Mouse (Mus musculus) spleen, adult 2 months (tissue): ENCODE results near the gene Mcm8. TPM values are rescaled to one million over a fixed set of nuclear protein-coding genes. Genes with fewer than 3 reads are reported as not detected.

ENCODE experiments used
- DNase-seq, 2 experiments: peaks; one replicate each; pipeline versions ENCODE4 v3.0.0 to v3.0.0-alpha.2; 2012 to 2021; ENCODE audit warnings: low spot score in 2 of 2, low read depth in 1 of 2
- H3K27ac ChIP-seq: fragments of 200-500 bp; 2 replicates; pipeline ENCODE4 v1.5.1; 2012; ENCODE audit warnings: low read length, inconsistent platforms; ENCODE audit not compliant: insufficient read depth
- H3K27me3 ChIP-seq: fragments of 200-500 bp; 2 replicates; pipeline ENCODE4 v1.6.1; 2012; ENCODE audit warnings: mild to moderate bottlenecking, moderate library complexity, low read length, inconsistent platforms; ENCODE audit not compliant: control insufficient read depth, insufficient read depth
- H3K36me3 ChIP-seq: fragments of 200-500 bp; 2 replicates; pipeline ENCODE4 v1.6.1; 2012; ENCODE audit warnings: mild to moderate bottlenecking, low read length, inconsistent platforms; ENCODE audit not compliant: control insufficient read depth, insufficient read depth
- H3K4me1 ChIP-seq: fragments of 200-500 bp; 2 replicates; pipeline ENCODE4 v1.6.1; 2011; ENCODE audit warnings: inconsistent platforms; ENCODE audit not compliant: control insufficient read depth, insufficient read depth, insufficient read length
- H3K4me3 ChIP-seq: fragments of 200-500 bp; 2 replicates; pipeline ENCODE4 v1.5.1; 2011; ENCODE audit warnings: mild to moderate bottlenecking, inconsistent platforms; ENCODE audit not compliant: insufficient read depth, insufficient read length; ENCODE audit errors: extremely low read depth
- CTCF ChIP-seq: fragments of 200-500 bp; IDR thresholded peaks from 2 replicates; pipeline ENCODE4 v1.5.1; 2011; ENCODE audit warnings: mild to moderate bottlenecking, inconsistent platforms; ENCODE audit not compliant: insufficient read depth, insufficient read length, insufficient replicate concordance; ENCODE audit errors: extremely low read depth
- POLR2A ChIP-seq: fragments of 200-500 bp; IDR thresholded peaks from 2 replicates; pipeline ENCODE4 v1.6.1; 2011; ENCODE audit warnings: low read depth, low read length, inconsistent platforms
- WGBS: fragments of 180-500 bp; shearing (Covaris S2); methylation state at CpG from one replicate; pipeline ENCODE4 v1.1.7; 2018; 5-methylcytosine and 5-hydroxymethylcytosine counted together
- polyA plus RNA-seq: library from polyadenylated mRNA; depleted of rRNA; stranded (reverse); fragments of >200 nt; gene quantifications from 2 replicates; pipeline ENCODE4 v1.2.3, GENCODE M21; 2012

Gene Mcm8
- polyA plus RNA-seq, 1 experiment = 0.91 TPM

GRCm38 (mm10) chr2:132849141-132849540 lies 33.2 kb downstream of the Mcm8 start:
- Histone ChIP-seq H3K36me3 (0 out of 2 replicates have a peak, but pooled peaks cover 1% of the 10 kb centered on the region), H3K27ac (no peak overlapping the region), H3K27me3 (no peaks in the 10 kb centered on the region), H3K4me1 (peaks cover 5% of the 10 kb centered on the region; the same call in 1 of the 2 replicates), H3K4me3 (no peak overlapping the region)
- 94% methylated on average over 6 of the region's 6 CpGs for WGBS
- DNase-seq = no peak
- no peak for TF ChIP-seq CTCF
- TF ChIP-seq POLR2A = no peak

GRCm38 (mm10) chr2:132853051-132853450 lies 37.1 kb downstream of the Mcm8 start:
- Histone ChIP-seq H3K4me3 (no peak overlapping the region), H3K27ac (no peak overlapping the region), H3K36me3 (0 out of 2 replicates have a peak, but pooled peaks cover 1% of the 10 kb centered on the region), H3K27me3 (no peaks in the 10 kb centered on the region), H3K4me1 (no peaks in the 10 kb centered on the region)
- 95% methylated on average over 1 of the region's 1 CpGs for WGBS
- no peak for DNase-seq
- no peak for TF ChIP-seq POLR2A
- no peak for TF ChIP-seq CTCF

- no peak for DNase-seq
- WGBS = 87% methylated on average over 5 of the region's 5 CpGs
- Histone ChIP-seq H3K27me3 (no peaks in the 10 kb centered on the region), H3K4me3 (no peak overlapping the region), H3K4me1 (no peaks in the 10 kb centered on the region), H3K36me3 (0 out of 2 replicates have a peak, but pooled peaks cover 2% of the 10 kb centered on the region), H3K27ac (no peak overlapping the region)
- TF ChIP-seq CTCF = no peak
- TF ChIP-seq POLR2A = no peak
Measured at GRCm38 (mm10) chr2:132856333-132856732, 40.4 kb downstream of the Mcm8 start.

- Histone ChIP-seq H3K4me3 (no peak overlapping the region), H3K27me3 (no peaks in the 10 kb centered on the region), H3K27ac (no peak overlapping the region), H3K36me3 (peaks cover 10% of the 10 kb centered on the region), H3K4me1 (no peaks in the 10 kb centered on the region)
- no peak for DNase-seq
- TF ChIP-seq POLR2A (no peak), CTCF (no peak)
Measured at GRCm38 (mm10) chr2:132860435-132860834, 44.5 kb downstream of the Mcm8 start.

GRCm38 (mm10) chr2:132861456-132861855 lies 45.5 kb downstream of the Mcm8 start:
- 90% methylated on average over 2 of the region's 2 CpGs for WGBS
- no peak overlapping the region for H3K4me3 ChIP-seq
- no peaks in the 10 kb centered on the region for H3K4me1 ChIP-seq
- no peak overlapping the region for H3K27ac ChIP-seq
- H3K27me3 ChIP-seq = no peaks in the 10 kb centered on the region
- peaks cover 12% of the 10 kb centered on the region for H3K36me3 ChIP-seq
- TF ChIP-seq CTCF (no peak), POLR2A (no peak)
- no peak for DNase-seq

GRCm38 (mm10) chr2:132863325-132863724 lies 47.4 kb downstream of the Mcm8 start:
- 97% methylated on average over 2 of the region's 2 CpGs for WGBS
- H3K36me3 ChIP-seq = peaks cover 15% of the 10 kb centered on the region
- H3K27ac ChIP-seq = no peak overlapping the region
- H3K4me1 ChIP-seq = no peaks in the 10 kb centered on the region
- no peaks in the 10 kb centered on the region for H3K27me3 ChIP-seq
- TF ChIP-seq POLR2A (no peak), CTCF (no peak)
- H3K4me3 ChIP-seq = no peak overlapping the region
- no peak for DNase-seq

- H3K36me3 ChIP-seq = peaks cover 12% of the 10 kb centered on the region
- H3K27ac ChIP-seq = no peak overlapping the region
- no peak for TF ChIP-seq CTCF
- TF ChIP-seq POLR2A = no peak
- DNase-seq = no peak
- H3K4me1 ChIP-seq = no peaks in the 10 kb centered on the region
- no peaks in the 10 kb centered on the region for H3K27me3 ChIP-seq
- 60% methylated on average over 5 of the region's 5 CpGs for WGBS
- no peak overlapping the region for H3K4me3 ChIP-seq
Measured at GRCm38 (mm10) chr2:132867521-132867920, 51.6 kb downstream of the Mcm8 start.
